Mouse (Mus musculus): Measurements from ENCODE around the gene Gm9803. TPM values are rescaled to one million over a fixed set of nuclear protein-coding genes. Genes with fewer than 3 reads are reported as not detected.
"Not testable (repeated sequence)": the region's sequence is repeated elsewhere in the genome, so short reads cannot be mapped to it uniquely, and the experiment has no call there.

The Gm9803 gene
- 22.2 and 43.4 TPM in 2 replicates for polyA plus RNA-seq (2012; rRNA removed)

DNA sequence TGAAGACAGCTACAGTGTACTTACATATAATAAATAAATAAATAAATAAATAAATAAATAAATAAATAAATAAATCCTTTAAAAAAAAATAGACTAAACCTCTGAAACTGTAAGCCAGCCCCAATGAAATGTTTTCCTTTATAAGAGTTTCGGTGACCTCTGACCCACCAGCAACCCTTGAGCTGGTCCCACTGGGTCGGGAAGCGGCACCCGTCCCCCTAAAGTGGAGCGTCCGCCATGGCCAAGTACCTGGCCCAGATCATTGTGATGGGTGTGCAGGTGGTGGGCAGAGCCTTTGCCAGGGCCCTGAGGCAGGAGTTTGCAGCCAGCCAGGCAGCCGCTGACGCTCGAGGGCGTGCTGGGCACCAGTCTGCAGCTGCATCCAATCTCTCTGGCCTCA, at the start of gene Gm9803:
Gm9803 (plus strand) TSS at position 154 of the 400 bp plus-strand sequence.
- H3K27me3 ChIP-seq (ENCODE audit: control insufficient read depth, insufficient read depth, low read length); H3K4me1 ChIP-seq (ENCODE audit: control insufficient read depth, insufficient read depth, insufficient read length); DNase-seq (ENCODE audit: low read depth in 1 of 2, low spot score in 2 of 2); H3K36me3 ChIP-seq (ENCODE audit: control insufficient read depth, insufficient read depth, low read length); H3K4me3 ChIP-seq (ENCODE audit: extremely low read depth, insufficient read depth, insufficient read length); H3K27ac ChIP-seq (ENCODE audit: insufficient read depth, low read length): not testable (repeated sequence)
- WGBS, result 98% methylated on average over 10 of the region's 10 CpGs

GRCm38 (mm10) chr10:43475376-43475775, 48.5 kb upstream of the Gm9803 start:
- 29% methylated on average over 4 of the region's 4 CpGs for WGBS
- H3K4me1 ChIP-seq (ENCODE audit: control insufficient read depth, insufficient read depth, insufficient read length), result no peaks in the 10 kb centered on the region; the same call in none of the 2 replicates
- H3K27me3 ChIP-seq (ENCODE audit: control insufficient read depth, insufficient read depth, low read length), result peaks cover 10% of the 10 kb centered on the region; the same call in 1 of the 2 replicates
- no peak overlapping the region for H3K4me3 ChIP-seq (ENCODE audit: extremely low read depth, insufficient read depth, insufficient read length)
- TF ChIP-seq CTCF (IDR thresholded peaks at IDR 0.05; ENCODE audit: extremely low read depth, insufficient read depth, insufficient read length, insufficient replicate concordance) (no peak; the same call in 1 of the 2 replicates), POLR2A (IDR thresholded peaks at IDR 0.05; ENCODE audit: low read depth, low read length) (no peak)
- H3K36me3 ChIP-seq (ENCODE audit: control insufficient read depth, insufficient read depth, low read length), result no peaks in the 10 kb centered on the region
- no peak overlapping the region for H3K27ac ChIP-seq (ENCODE audit: insufficient read depth, low read length)
- DNase-seq (ENCODE audit: low read depth in 1 of 2, low spot score in 2 of 2), result peak in 1 of 2 experiments; percentile 15

- TF ChIP-seq CTCF (IDR thresholded peaks at IDR 0.05; ENCODE audit: extremely low read depth, insufficient read depth, insufficient read length, insufficient replicate concordance) (no peak), POLR2A (IDR thresholded peaks at IDR 0.05; ENCODE audit: low read depth, low read length) (no peak)
- Histone ChIP-seq H3K27me3 (ENCODE audit: control insufficient read depth, insufficient read depth, low read length) (peaks cover 10% of the 10 kb centered on the region; the same call in 1 of the 2 replicates), H3K36me3 (ENCODE audit: control insufficient read depth, insufficient read depth, low read length) (no peaks in the 10 kb centered on the region), H3K4me3 (ENCODE audit: extremely low read depth, insufficient read depth, insufficient read length) (no peak overlapping the region), H3K27ac (ENCODE audit: insufficient read depth, low read length) (no peak overlapping the region), H3K4me1 (ENCODE audit: control insufficient read depth, insufficient read depth, insufficient read length) (no peaks in the 10 kb centered on the region; the same call in none of the 2 replicates)
- 74% methylated on average over 9 of the region's 9 CpGs for WGBS
- no peak for DNase-seq (ENCODE audit: low read depth in 1 of 2, low spot score in 2 of 2)
Observed at GRCm38 (mm10) chr10:43477459-43477858, 46.4 kb upstream of the Gm9803 start.

GRCm38 (mm10) chr10:43477865-43478681, 45.8 kb upstream of the Gm9803 start:
- peak overlapping the region; percentile 84 for H3K4me3 ChIP-seq (ENCODE audit: extremely low read depth, insufficient read depth, insufficient read length)
- TF ChIP-seq POLR2A (IDR thresholded peaks at IDR 0.05; ENCODE audit: low read depth, low read length) (no peak), CTCF (IDR thresholded peaks at IDR 0.05; ENCODE audit: extremely low read depth, insufficient read depth, insufficient read length, insufficient replicate concordance) (no peak)
- no peaks in the 10 kb centered on the region for H3K36me3 ChIP-seq (ENCODE audit: control insufficient read depth, insufficient read depth, low read length)
- DNase-seq (ENCODE audit: low read depth in 1 of 2, low spot score in 2 of 2), result peak in 1 of 2 experiments; percentile 20
- 7% methylated on average over 42 of the region's 42 CpGs for WGBS
- peaks cover 10% of the 10 kb centered on the region; the same call in 1 of the 2 replicates for H3K27me3 ChIP-seq (ENCODE audit: control insufficient read depth, insufficient read depth, low read length)
- no peaks in the 10 kb centered on the region; the same call in none of the 2 replicates for H3K4me1 ChIP-seq (ENCODE audit: control insufficient read depth, insufficient read depth, insufficient read length)
- peak overlapping the region; percentile 38; the same call in 1 of the 2 replicates for H3K27ac ChIP-seq (ENCODE audit: insufficient read depth, low read length)

DNA sequence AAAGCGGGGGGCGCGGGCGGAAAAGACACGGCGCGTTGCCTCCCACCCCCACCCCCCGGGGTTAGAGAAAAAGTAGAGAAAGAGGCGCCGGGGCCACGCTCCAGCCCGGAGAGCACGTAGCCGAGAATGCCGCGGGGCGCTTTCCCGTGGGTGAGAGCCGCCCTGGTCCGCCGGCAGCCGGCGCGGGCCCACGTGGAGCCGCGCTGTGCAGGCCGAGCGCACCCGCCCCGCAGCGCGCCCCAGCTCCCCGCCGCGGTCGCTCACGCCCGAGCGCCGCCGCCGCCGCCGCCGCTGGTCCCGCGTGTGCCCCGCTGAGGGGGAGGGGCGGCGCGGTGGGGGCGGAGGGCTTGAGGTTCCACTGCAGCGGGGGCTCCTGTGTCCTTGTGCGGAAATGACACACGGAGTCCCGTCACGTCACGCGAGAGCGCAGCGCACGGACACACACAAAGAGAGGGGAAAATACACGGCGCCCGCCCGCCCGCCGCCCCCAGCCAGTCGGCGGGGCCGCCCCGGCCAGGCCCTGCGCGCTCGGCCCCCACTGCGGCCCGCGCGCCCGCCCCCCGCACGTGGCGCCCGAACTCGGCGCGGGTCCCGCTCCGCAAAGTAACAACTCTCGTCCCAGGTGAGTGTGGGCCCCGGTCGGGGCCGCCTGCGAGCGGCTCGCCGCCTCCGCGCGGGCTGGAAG, 45.0 kb upstream of the Gm9803 start, which contains the start of gene Bend3:
Bend3 (plus strand) TSS at position 81 of the 685 bp plus-strand sequence.
- Histone ChIP-seq H3K36me3 (ENCODE audit: control insufficient read depth, insufficient read depth, low read length) (no peaks in the 10 kb centered on the region), H3K4me3 (ENCODE audit: extremely low read depth, insufficient read depth, insufficient read length) (peak within 1 kb of the TSS; percentile 84), H3K27ac (ENCODE audit: insufficient read depth, low read length) (peak within 1 kb of the TSS; percentile 72), H3K4me1 (ENCODE audit: control insufficient read depth, insufficient read depth, insufficient read length) (no peaks in the 10 kb centered on the region; the same call in none of the 2 replicates), H3K27me3 (ENCODE audit: control insufficient read depth, insufficient read depth, low read length) (peaks cover 10% of the 10 kb centered on the region; the same call in 1 of the 2 replicates)
- no peak for TF ChIP-seq POLR2A (IDR thresholded peaks at IDR 0.05; ENCODE audit: low read depth, low read length)
- TF ChIP-seq CTCF (IDR thresholded peaks at IDR 0.05; ENCODE audit: extremely low read depth, insufficient read depth, insufficient read length, insufficient replicate concordance), result no peak
- under 1% methylated on average over 80 of the region's 101 CpGs for WGBS
- peak in 1 of 2 experiments; percentile 36 for DNase-seq (ENCODE audit: low read depth in 1 of 2, low spot score in 2 of 2)

DNA sequence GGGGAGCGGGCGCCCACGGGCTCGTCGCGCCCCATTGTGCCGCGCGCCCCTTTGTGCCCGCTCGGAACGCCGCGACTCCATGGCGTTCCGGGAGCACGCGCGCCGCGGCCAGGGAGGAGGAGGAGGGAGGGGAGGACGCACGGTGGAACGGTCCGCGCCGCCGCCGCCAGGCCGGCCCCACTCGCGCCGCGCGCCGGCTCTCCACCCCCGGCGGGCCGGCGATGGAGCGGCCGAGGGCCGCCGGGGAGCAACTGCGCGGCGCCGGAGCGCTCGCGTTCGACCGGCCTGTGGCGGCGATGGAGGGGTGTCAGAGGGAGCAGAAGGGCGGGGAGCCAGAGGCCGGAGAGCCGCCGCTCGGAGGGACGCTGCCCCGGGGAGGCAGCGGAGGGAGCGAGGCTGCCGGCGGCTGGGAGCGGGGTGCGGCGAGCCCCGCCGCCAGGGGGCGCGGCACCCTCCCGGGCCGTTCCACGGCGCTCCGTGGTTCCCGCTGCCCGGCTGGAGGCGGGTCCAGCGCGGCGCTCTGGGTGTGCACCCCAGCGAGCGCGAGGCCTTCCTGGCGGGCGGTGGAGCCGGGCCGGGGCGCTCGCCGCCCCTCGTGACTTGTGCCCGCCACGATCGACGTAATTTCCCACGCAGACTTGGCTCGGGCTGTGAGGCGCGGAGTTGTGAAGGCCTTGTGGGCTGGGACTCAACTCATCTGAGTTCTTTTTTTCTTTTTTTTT, 44.3 kb upstream of the Gm9803 start:
- under 1% methylated on average over 90 of the region's 103 CpGs for WGBS
- DNase-seq (ENCODE audit: low read depth in 1 of 2, low spot score in 2 of 2), result peak; percentile 74 to 84
- H3K27ac ChIP-seq (ENCODE audit: insufficient read depth, low read length), result peak overlapping the region; percentile 72
- TF ChIP-seq CTCF (IDR thresholded peaks at IDR 0.05; ENCODE audit: extremely low read depth, insufficient read depth, insufficient read length, insufficient replicate concordance) (peak; percentile 64), POLR2A (IDR thresholded peaks at IDR 0.05; ENCODE audit: low read depth, low read length) (no peak)
- H3K36me3 ChIP-seq (ENCODE audit: control insufficient read depth, insufficient read depth, low read length), result no peaks in the 10 kb centered on the region
- no peaks in the 10 kb centered on the region; the same call in none of the 2 replicates for H3K4me1 ChIP-seq (ENCODE audit: control insufficient read depth, insufficient read depth, insufficient read length)
- H3K27me3 ChIP-seq (ENCODE audit: control insufficient read depth, insufficient read depth, low read length), result peaks cover 10% of the 10 kb centered on the region; the same call in 1 of the 2 replicates
- peak overlapping the region; percentile 84 for H3K4me3 ChIP-seq (ENCODE audit: extremely low read depth, insufficient read depth, insufficient read length)

All from spleen, adult 2 months (tissue).